Mouse (Mus musculus) left cerebral cortex, adult 11 months (tissue): ENCODE data around the gene Slc9a8.

Source experiments
- DNase-seq: peaks from one replicate; pipeline ENCODE4 v3.0.0; 2022; ENCODE audit warnings: low spot score

Slc9a8 gene

GRCm38 (mm10) chr2:167449331-167450275 is 28.1 kb downstream of the Slc9a8 start:
- no peak for DNase-seq

DNA sequence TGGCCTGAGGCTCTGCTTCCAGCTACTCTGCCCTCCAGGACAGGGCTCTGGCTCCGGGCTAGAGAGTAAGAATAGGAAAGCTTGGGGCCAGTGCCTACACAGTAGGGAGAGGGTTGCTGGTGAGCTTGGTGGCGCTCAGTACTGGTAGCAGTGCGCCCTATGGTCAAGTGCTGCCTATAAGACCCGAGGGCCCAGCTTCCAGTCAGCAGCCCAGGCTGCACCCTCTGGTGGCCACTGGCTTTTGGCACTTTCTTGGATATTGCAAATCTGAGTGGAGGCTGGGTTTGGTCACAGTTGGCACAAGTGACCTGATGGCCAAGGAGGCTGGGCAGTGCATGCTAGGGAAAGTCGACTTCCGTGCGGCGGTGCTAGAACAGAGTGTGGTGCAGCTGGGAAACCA is 29.1 kb downstream of the Slc9a8 start:
- no peak for DNase-seq

DNA sequence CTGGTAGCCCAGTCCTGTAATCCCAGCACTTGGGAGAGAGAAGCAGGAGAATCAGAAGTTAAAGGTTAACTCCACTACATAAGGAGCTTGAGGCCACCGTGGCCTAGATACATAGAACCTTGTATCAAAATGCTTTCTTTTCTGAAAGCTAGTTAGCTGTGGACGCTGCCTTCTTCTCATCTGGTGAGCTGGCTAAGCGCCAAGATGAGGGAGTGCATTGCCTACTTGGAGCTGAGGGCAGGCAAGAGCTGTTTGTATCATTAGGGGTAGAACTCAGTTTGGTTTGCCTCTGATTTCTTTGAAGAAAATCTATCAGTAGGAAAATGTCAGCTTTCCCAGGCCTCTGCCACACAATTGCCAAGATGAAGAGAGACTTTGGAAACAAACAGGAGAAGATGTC is 32.3 kb downstream of the Slc9a8 start:
- DNase-seq = no peak

GRCm38 (mm10) chr2:167456361-167457020 is 35.0 kb downstream of the Slc9a8 start:
- no peak for DNase-seq

- DNase-seq = no peak
Measured at GRCm38 (mm10) chr2:167457213-167457612, 35.7 kb downstream of the Slc9a8 start.

GRCm38 (mm10) chr2:167458548-167458947 is 37.0 kb downstream of the Slc9a8 start:
- no peak for DNase-seq

GRCm38 (mm10) chr2:167459071-167459865 is 37.8 kb downstream of the Slc9a8 start:
- DNase-seq = no peak

DNA sequence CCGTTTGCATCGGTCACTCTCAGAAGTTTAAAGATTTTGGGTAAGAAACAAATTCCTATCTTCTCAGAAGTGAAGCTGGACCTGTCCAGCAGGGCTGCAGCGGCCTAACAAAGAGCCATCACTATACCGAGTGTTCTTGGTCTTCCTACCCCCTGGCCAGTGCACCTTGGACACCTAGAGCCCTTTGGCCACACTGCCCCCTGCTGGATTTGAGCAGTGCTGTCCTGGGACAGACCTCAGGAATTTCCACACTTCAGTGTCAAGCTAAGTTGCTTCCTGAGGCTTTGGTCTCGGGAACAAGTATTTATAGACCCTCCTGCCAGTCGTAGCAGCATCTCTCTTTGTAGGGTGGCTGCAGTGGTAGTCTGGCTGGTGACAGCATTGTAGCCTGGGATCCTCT is 41.4 kb downstream of the Slc9a8 start:
- DNase-seq = no peak

DNA sequence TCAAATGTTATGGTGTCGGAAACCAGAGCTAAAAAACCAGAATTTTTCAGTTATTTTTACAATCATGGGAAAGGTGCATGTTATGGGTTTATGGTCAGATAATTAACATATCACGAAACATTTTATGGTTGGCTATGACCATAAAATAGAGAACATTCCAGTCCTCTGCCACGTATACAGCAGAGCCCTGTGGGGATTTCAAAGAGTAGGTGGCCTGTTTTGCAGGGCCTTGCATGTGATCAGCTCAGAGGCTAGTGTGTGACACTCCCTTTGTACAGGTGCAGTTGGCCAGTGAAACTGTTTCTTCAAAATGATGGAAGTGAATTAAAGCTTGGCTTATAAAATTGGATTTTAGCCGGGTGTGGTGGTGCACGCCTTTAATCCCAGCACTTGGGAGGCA is 42.3 kb downstream of the Slc9a8 start:
- DNase-seq = no peak

DNA sequence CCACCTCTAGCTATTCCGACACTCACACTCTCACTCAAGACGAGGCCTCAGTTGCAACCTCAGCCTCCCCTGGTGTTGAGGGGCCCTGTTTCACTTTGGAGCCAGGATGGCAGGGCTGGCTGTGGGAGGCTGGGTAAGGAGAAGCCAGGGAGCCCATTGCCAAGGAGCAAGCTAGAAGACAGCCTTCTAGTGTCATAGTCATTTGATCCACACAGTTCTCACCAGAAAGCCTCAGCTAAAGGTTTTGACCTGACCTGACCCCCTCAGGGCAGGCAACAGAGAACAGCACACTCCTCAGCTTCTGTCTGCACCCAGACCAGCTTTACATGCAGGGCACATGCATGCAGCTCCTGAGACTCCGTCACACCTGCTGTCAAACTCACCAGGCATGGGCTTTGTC is 44.4 kb downstream of the Slc9a8 start:
- DNase-seq = no peak

DNA sequence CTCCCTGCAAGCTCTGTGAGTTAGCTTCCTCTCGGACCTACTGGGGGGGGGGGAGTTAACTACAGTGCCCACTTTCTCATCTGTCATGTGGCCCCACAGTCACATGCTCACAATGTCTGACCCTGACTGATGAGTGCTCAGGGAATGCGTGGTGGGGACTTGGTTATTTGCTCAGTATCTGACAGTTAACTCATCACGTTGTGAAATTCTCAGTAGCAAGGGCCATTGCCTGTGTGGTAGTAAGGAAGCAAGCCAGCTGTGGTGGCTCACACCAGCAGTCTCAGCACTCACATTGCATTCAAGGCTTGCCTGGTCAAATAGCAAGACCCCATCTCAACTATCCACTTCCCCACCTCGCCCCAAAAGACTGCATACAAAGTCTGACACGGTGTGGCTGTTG is 45.7 kb downstream of the Slc9a8 start:
- DNase-seq = no peak

DNA sequence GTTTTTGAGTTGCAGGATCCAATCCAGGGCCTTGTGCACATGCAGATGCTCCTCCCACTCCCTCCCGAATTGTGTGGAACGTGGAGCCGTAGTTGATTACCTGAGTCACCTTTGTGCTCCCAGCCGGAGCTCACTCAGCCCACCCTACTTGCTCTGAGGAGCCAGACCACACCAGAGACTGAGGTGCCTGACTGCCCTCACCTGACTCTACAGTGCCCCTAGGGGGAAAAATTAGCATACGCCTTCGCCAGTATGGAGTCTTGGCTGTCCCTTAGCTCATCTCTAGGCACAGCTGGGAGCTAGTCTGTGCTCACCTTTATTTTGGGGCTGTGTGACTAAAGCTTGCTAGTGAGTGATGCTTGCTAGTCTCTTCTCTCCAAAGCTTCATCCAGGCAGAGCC is 46.9 kb downstream of the Slc9a8 start:
- DNase-seq = no peak

GRCm38 (mm10) chr2:167470611-167471010 is 49.1 kb downstream of the Slc9a8 start:
- DNase-seq = no peak

- DNase-seq = no peak
Measured at GRCm38 (mm10) chr2:167471585-167471984, 50.1 kb downstream of the Slc9a8 start.

DNA sequence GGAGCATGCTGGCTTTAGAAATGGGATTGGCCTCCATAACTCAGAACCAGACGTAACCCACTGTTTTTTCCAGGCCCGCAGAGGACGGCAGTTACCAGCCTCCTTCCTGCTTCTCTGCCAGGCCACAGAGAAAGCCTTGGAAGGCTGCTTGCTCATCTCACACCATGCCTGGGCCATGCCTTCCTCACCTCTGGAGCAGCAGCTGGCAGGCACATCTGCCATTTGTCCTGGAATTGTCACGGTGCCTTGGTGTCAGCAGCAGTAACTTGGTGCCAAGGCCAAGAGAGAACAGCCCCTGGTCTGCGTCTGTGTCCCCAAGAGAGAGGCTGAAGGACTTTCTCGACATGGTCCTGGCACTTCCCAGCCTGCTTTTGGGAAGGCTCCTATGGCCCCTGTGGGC is 52.7 kb downstream of the Slc9a8 start:
- no peak for DNase-seq

DNA sequence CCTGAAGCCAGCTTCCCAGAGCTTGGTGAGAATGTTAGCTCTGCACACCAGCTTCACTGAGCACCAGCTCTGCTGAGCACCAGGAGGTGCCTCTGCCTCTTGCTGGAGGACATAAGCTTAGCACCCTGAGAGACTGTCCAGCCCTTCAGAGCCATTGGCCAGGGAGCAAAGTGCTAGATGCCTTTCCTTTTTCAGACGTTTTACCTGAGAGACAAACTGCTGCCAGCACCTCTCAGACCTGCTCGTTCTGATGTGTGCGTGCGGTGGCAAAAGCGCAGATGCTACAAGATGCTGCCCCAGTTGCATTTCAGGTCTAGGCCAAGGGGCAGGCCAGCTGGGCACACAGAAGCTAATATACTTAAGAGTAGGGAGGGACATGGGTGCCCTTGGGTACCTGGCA is 54.1 kb downstream of the Slc9a8 start:
- no peak for DNase-seq

DNA sequence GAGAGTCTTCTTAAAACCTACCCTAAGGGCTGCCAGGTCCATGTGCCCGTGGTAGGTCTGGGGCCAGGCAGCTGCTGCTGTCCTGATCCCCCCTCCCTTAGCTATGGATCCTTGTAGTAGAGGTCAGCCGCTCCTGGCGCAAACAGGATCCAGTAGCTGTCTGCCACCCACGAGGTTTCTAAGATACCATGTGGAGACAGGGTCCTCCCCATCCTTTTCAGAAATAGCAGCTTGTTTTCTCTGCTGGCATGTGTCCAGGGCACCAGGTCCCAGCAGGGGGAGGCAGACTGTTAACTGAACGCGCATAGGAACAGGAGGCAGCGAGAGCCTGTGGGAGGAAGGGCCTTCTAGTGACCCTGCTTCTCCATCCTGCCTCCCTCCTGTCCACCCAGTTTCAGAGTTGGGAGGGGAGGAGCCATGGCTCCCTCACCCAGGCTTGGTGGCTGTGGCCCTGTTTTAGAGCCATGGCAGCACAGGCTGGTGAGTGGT is 54.7 kb downstream of the Slc9a8 start:
- DNase-seq = no peak

DNA sequence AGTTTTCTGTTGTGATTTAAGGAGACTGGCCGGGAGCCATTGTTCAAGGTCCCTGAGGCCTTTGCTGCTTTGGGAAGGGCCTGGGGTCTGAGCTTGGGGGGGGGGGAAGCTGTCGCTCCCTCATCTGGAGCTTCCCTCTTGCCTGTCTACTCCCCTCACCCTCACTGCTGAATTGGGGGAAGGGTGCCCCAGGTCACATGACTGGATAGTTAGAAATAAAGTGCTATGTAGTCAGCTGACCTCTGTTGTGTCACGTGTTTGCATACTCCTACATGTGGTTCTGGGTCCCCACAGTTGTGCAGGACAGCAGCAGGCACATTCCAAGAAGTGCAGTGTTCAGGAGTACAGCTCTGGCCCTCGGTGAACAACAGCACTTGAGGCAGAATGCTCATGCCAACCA is 55.2 kb downstream of the Slc9a8 start:
- no peak for DNase-seq

GRCm38 (mm10) chr2:167478128-167478527 is 56.6 kb downstream of the Slc9a8 start:
- no peak for DNase-seq

GRCm38 (mm10) chr2:167479501-167479900 is 58.0 kb downstream of the Slc9a8 start:
- DNase-seq = no peak

- DNase-seq = no peak
Measured at GRCm38 (mm10) chr2:167482681-167483080, 61.2 kb downstream of the Slc9a8 start.

DNA sequence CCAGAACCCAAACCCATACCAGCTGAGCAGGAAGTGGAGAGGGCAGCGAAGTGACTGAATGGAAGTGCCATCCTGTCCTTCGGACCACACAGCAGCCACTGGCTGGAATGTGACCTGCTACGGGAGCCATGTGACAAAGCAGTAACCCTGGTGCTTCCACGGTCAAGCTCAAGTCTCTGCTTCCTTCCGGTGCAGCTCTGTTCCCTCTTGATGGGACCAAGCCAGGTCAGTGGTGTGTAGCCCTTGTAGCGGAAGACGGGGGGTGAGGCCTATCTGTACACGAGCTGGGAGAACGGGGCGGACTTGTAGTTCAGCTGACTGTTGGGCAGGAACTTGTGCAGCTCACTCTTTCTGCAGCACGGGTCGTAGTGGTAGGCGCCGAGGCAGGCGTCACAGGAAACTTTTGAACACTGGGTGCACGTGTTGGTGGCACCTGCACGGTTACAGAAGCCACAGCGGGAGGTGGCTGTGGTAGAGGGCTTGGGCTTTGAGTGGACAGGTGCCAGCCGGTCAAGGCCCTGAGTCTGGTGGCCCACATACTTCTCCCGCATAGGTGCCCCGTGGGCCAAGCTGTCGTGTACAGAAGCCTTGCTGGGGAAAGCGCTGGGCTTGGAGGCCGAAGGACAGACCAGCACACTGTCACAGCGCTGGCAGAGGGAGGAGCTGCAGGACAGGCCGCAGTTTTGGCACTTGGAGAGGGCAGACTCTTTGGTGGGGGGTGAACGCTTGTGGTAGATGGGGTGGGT is 61.7 kb downstream of the Slc9a8 start:
- DNase-seq = no peak
